Mouse (Mus musculus) lung, adult 18-20 months (tissue): Measurements from ENCODE around the gene Elmo1.

Source experiments
- DNase-seq, 2 experiments: peaks; one replicate each; pipeline ENCODE4 v3.0.0; 2022; ENCODE audit warnings: mixed read lengths in 2 of 2

Elmo1 gene

GRCm38 (mm10) chr13:20327975-20328374, 237.6 kb downstream of the Elmo1 start:
- no peak for DNase-seq

- no peak for DNase-seq
Observed at GRCm38 (mm10) chr13:20328672-20329071, 238.3 kb downstream of the Elmo1 start.

GRCm38 (mm10) chr13:20330954-20331353, 240.6 kb downstream of the Elmo1 start:
- no peak for DNase-seq

GRCm38 (mm10) chr13:20335051-20335888, 244.9 kb downstream of the Elmo1 start:
- DNase-seq: no peak

- no peak for DNase-seq
Observed at GRCm38 (mm10) chr13:20335889-20336497, 245.6 kb downstream of the Elmo1 start.

- DNase-seq: no peak
Observed at GRCm38 (mm10) chr13:20342881-20343280, 252.5 kb downstream of the Elmo1 start.

GRCm38 (mm10) chr13:20349754-20350153, 259.4 kb downstream of the Elmo1 start:
- DNase-seq: no peak

- no peak for DNase-seq
Observed at GRCm38 (mm10) chr13:20352631-20353030, 262.2 kb downstream of the Elmo1 start.

GRCm38 (mm10) chr13:20353862-20354603, 263.6 kb downstream of the Elmo1 start:
- DNase-seq: no peak

GRCm38 (mm10) chr13:20354604-20354999, 264.2 kb downstream of the Elmo1 start:
- DNase-seq: no peak

- DNase-seq: no peak
Observed at GRCm38 (mm10) chr13:20362541-20362940, 272.1 kb downstream of the Elmo1 start.

- DNase-seq: no peak
Observed at GRCm38 (mm10) chr13:20365828-20366593, 275.6 kb downstream of the Elmo1 start.

- DNase-seq: no peak
Observed at GRCm38 (mm10) chr13:20370036-20370802, 279.8 kb downstream of the Elmo1 start.

- no peak for DNase-seq
Observed at GRCm38 (mm10) chr13:20371501-20371900, 281.1 kb downstream of the Elmo1 start.

- DNase-seq: no peak
Observed at GRCm38 (mm10) chr13:20372335-20372734, 281.9 kb downstream of the Elmo1 start.

- DNase-seq: no peak
Observed at GRCm38 (mm10) chr13:20378869-20379268, 288.5 kb downstream of the Elmo1 start.

GRCm38 (mm10) chr13:20383875-20384274, 293.5 kb downstream of the Elmo1 start:
- peak; percentile 9 to 31 for DNase-seq

- no peak for DNase-seq
Observed at GRCm38 (mm10) chr13:20384846-20385245, 294.4 kb downstream of the Elmo1 start.

GRCm38 (mm10) chr13:20385423-20385822, 295.0 kb downstream of the Elmo1 start:
- no peak for DNase-seq

- peak; percentile 64 to 80 for DNase-seq
Observed at GRCm38 (mm10) chr13:20386462-20387141, 296.2 kb downstream of the Elmo1 start.
